Mouse (Mus musculus) forelimb bud, embryonic 11.5 days (tissue): Measurements from ENCODE around the gene Gls.

Source experiments
- DNase-seq: peaks from one replicate; pipeline ENCODE4 v3.0.0-alpha.2; 2012; ENCODE audit warnings: low read depth, low spot score

The Gls gene

DNA sequence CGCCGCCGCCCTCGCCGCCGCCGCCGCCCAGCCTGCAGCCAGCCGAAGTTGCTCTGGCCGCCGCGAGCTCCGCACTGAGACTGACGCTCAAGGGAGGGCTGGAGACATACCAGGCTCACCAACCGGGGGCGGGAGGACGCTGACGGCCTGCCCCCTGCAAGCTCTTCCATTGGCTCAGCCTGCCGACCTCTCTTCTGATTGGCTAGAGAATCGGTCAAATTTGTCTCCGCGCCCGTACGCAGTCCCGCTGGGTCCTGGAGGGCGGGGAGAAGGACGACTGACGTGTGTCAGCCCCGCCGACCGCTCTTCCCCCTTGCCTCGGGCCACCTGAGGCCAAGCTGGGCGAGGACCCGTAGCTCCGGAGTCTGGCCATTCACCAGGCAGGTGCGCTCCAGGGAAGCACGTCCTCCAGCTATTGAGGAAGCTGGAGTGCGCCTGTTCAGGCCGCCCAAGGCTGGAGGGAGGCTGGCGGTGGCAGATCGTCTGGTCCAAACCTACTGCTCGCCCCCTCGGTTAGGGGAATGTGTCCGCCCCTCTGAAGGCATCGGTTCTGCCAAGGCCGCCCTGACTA is at the start of gene Gls:
TSS of gene Gls (minus strand) at position 90 of the 571 bp plus-strand sequence.
- peak; percentile 97 for DNase-seq

DNA sequence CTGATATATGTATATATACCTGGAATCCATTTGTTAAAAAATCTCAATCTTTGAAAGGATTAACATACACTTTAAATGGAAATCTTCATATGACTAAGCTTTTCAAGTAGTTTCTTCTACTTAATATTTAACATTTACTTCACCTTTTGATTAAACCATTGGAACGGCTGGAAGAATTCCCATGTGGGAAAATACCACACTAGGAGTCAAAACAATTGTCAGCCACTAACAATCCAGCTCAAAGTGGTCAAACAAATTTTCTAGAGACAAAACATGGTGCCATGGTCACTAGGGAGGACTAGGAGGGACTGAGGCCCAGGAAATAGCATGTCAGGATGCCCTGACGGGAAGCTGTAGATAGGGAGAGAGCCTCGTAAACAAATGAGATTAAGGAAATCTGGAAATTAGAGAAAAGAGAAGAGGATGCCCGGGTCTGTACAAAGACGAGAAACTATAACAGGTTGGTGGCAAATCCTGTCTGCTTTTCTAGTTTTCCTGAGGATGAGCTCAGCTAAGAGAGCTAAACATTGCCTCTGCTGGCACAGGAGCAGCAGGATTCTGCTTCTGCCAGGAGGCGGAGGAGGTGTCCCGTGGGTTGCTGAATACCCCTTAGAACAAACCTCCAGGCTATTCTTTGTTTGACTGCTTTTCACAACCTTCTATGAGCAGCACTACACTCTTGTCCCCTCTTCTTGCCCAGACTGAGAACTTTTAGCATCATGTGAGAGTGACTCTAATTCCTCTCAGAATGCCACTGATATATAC is 47.0 kb upstream of the Gls start:
- DNase-seq, result no peak

DNA sequence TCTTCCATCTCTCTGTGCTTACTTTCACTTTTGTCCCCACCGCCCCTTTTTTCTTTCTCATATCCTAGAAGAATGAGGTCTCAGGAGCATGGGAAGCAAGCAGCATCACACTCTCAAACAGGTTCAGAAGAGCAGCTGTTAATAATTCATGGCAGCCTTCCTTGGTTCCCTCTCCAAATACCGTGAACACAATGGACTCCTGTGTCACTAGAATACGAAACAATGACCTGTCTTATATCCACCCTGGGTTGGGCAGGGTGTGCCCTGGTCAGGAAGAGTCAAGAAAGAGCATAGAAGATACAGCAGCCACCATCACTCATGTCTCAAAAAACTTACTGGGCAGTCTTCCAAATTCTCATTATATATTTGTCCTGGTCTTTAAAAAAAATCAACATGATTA is 46.3 kb upstream of the Gls start:
- DNase-seq, result no peak

DNA sequence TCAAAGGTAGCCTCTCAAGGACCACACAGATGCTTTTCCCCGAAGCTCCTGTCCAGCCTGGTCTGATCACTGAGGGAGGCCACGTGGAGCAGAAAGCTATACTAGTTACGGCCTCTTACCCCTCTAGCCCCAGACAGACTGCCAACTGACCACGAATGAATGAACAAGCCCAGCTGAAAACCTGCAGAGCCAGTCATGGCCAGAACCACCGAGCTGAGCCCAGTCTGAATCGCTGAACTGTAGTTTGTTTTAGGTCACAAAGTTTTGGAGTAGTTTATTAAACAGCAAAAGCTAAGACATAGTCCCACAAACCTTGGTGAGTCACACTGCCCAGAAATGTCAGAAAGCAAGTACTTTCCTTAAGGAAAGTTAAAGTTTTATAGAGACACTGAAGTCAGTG is 45.0 kb upstream of the Gls start:
- DNase-seq, result no peak

DNA sequence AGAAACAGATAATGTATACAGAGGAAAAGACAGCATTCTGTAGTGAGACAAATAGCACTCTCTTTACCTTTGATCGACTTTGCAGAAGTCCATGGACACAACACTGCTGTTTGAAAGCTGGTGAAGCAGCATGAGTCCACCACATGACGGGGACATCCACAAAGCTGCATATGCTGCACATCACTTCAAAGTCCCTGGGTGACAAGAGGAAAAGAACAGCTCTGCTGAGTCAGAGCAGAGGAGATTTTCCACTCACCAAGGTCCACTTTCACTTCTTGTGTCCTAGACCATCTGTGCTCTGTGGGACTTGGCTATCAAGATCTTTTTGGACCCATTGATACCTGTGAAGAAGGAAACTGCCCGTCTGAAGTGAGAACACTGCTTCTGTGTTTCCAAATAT is 41.2 kb upstream of the Gls start:
- DNase-seq, result no peak

DNA sequence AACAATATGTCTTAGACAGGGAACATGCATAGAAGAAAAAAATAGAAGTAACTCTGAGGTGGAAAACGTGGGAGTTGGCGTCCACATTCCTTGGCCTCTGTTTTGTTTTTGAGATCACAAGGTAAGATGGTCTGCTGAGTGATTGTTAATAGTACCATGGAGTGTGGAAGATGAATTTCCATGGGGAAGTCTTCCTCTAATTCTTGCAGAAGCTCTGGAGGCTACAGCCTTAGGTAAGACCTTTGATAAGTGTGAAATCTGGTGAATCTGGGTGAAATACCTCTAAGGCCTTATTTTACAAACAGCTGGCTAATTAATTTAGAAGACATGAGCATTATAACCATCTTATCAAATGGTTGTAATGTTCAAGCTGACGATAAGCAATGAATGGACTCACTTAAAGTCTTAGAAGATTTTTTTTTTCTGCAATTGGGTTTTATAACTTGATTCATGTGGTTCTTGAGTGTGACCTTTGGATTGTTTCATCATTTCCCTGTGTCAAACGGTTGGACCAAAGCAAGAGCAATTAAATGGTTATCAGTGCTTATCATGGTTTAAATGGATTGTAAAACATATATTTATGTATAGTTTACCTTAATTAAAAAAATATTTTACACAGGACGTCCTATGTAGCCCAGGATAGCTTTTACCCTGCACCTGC is 39.1 kb upstream of the Gls start:
- no peak for DNase-seq

DNA sequence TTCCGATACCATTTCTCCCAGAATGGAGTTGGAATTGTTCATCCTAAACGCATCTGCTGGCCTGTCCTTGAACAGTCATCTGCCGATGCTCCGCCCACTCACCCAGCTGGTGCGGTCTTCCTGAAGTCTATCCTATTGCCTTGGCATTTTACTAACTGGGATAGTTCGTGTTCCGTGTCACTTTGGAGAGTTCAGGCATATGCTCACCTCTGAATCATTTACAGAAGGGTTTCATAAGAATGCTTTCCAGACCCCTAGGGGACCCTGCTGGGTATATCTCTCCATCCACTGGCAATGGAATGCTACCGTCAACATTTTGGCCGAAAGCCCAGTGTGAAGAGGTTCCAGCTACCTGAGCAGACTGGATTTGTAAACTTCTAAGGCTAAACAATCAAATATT is 37.3 kb upstream of the Gls start:
- DNase-seq, result no peak

DNA sequence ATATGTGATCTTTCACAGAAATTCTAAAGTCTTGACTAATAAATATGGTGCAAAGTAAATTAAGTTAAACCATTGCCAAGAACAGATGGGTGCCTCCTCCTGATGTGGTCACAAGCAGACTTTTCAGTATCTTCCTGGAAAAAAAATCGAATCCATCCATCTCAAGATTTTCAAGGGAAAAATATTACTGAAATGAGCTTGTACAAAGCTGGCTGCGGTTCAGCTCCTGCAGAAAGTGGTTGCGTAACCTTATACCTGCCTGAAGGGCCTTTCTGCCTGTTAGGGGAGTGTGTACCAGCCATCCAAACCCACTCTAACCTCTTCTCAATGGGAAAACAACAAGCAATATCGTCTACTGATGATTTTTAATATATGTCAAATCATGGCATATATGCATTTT is 36.6 kb upstream of the Gls start:
- no peak for DNase-seq

DNA sequence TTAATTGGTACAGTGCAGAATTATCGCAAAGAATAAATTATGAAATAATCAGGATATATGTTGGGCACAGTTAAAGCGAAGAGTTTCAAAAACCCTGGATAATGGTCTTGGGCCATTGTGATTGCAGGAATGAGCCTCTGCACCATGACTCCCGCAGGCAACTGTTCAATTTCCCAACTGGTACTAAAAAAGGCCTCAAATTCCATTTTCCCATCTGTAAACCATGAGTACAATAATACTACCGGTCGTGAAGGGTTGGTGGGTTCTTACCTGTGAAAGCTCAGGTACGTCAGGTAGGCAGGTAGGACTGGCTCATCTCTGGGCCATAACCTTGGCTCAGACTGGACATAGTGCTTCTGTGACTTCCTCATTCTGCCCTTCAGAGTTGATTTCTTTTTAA is 35.0 kb upstream of the Gls start:
- no peak for DNase-seq

DNA sequence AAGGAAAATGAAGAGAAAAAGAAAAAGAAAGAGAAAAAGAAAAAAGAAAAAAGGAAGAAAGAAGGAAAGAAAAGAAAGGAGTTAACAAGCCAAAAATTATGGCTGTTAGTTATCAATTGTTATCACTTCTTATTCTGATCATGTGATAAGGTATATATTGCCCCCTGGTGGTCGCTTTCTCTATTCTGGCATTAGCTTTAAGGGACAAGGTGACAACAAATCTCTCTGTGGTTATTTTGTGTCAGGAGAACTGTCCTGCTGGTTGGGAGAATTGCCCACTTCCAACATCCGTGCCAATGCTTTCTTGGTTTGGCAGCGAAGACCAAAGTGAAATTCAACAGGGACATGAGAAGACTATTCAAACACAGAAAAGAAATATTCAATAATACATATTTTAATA is 34.6 kb upstream of the Gls start:
- DNase-seq, result peak; percentile 58

DNA sequence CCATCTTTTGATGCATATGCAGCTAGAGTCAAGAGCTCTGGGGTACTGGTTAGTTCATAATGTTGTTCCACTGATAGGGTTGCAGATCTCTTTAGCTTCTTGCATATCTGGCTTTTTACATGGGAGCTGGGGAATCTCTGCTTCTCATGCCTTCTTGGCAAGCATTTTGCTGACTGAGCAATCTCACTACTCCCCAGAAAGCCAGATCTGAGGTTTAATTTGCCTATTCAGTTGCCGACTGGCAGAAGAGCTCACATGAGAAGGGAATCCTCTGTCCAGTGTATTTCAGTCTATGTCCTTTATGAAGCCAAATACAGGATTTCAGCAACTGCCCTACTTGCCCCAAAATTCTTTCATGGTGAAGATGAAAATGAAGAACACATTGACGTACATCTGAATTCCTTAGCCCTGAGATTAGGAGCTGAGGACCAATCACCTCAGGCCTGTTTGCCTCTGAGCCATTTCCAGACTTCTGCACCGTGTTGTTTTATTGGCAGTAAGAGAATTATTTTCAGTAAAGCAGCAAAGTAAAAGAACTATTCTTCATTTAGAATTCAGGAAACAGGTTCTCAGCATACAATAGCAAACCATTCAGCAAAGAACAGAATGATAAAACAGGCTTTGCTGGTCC is 33.0 kb upstream of the Gls start:
- no peak for DNase-seq

DNA sequence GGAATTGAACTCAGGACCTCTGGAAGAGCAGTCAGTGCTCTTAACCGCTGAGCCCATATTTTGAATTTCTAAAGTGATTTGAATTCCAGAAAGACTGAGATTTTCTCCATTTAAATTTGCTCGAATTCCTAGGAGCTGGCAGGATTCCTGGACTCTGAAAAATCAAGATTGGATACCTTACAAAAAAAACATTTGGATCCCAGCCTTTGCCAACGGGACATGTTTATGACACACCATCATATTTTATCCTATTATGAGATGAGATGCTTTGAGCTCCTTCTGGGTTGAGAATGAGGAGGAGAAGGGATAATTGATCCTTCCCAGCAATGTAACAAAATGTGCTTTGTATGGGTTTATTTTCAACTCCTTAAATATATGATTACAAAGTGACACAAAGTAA is 31.3 kb upstream of the Gls start:
- no peak for DNase-seq

DNA sequence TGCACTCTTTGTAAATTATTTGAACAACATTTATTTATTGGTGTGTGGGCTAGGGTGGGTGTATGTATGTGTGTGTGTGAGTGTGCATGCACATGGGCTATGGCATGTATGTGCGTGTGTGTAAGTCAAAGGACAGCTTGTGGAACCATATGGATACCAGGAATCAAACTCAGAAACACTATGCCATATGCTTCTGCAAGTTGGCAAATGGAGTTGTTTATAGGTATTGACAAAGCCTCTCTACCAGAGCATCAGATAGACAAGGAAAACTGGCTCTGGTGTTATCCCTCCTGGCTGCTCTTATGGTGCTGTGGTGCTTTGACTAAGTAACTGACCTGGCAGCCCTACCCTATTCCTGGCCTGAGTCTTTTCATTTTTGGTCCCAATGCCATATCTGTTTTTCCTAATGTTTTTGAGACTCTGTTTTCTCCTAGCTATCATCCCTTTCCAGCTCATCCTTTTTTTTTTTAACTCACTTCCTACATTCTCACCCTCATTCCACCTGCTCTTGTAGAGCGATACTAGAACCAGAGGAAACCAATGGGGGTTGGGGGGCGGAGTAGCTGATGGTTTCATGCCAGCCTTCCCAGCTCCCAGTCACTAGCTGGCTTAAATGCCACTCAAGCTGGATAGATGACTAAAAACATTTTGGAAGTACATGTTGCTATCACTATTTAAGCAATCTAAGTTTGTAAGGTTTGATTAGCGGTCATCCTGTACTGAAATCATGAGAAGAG is 27.5 kb upstream of the Gls start:
- no peak for DNase-seq

DNA sequence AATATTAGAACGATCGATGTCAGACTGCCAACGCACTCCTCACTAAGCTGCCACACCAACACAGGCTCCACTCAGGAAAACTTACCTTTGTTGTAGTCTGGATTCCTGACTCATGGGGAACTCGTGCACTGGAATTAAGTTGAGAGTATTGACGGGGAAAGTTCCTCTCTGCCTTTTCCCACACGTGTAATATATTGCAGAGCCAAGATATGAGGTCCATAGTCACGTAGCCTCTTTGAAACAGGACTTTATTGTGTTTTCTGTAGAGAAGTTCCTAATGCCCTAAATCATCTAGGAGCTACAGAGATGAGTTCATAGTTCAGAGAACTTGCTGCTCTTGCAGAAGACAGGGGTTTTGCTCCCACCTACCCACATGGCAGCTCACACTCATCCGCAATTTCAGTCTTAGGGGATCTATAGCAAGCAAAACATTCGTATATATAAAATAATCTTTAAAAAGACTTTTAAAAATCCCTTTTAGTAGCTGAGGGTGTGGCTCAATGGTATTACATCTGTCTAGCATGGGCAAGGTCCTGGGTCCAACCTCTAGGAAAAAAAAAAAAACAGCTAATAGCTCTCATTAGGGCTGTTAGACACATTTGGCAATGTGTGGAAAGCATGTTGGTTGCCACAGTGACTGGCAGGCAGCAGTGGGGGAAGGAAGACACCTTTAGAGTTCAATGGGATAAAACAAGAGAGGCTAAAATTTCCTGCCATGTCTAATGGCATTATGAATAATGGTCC is 25.1 kb upstream of the Gls start:
- DNase-seq, result no peak

DNA sequence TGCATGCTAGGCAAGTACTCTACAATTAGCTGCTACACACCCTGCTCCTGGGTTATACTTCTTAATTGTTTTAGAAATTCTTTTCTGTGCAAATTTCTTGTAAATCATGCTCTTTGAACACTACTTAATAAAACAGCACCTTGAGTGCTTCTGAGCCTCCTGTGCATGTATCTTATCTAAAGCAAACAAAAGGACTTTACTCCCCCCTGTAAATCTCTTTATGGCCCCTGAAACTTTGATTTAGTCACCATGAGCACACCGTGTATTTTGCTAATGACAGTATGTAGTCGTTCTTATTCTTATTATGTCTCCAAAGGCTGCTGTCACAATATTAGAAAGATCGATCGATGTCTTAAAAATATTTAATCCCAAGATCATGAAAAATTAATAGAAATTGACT is 23.9 kb upstream of the Gls start:
- DNase-seq, result no peak

DNA sequence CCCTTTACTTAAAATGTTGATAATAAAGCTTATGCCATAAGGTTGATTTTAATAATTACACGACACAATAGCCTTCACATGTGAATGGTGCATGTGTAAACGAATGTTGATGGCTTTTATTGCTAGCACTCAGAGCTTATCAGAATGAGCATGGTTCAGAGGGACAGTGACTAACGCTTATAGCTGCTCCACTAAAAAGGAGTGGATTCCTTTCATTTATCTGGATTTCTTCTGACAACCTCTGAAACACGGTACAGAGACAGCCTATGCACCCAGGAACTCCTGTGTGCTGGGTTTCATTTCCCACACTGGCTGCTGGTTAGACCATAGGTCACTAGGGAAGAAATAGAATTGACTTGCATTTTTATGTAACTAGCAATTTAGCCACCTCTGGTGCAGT is 23.2 kb upstream of the Gls start:
- DNase-seq, result no peak

DNA sequence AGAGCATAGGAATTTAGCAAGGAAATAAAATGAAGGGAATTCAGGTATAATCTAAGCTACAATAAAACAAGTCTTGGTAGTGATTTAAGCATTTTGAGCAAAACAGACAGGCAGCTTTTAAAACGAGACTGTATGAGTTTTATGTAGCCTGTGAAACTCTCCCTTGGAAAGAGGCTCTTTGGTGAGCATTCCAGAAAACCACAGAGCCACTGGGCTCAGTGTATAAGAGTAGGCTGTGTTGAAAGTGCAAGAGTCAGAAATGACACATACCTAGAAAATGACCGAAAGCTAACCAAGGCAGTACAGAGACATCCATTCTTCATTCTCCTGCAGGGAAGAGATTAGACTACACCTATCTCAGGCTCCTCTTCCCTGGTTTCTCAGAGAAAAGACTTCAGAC is 21.4 kb upstream of the Gls start:
- DNase-seq, result no peak

DNA sequence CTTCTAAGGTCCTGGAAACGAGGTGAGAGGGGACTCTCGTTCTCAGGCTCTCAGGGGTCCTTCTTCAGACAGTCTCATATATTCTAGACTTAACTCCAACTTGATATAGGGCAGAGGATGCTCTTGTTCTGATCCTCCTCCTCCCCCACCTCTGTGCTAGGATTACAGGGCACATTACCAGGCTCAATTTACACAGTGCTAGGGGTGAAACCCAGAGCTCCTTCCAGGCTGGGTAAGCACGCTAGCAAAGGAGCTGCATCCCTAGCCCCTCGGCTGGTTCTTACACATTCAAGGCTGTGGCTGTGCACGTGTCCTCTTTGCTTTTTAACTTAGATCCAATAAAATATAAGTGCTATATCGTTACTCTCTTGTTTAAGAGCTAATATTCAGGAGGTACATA is 20.4 kb upstream of the Gls start:
- no peak for DNase-seq

DNA sequence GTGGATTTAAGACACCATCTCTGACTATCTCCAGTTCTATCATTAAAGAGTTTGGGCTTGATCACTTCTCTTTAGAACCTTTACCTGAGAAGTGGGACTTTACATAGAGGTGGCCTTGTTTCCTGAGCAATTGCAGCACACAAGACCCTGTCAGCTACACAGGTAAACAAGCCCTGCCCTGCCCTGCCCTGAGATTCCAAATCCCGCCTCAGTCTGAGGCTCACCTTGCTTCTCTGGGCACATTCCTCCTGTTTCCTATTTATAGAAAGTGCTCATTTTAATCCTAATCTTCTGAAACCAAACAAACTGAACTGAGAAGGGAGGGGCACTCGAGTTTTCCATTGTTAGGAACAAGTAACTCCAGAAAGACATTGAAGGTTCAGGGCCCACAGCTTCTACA is 19.4 kb upstream of the Gls start:
- DNase-seq, result no peak

DNA sequence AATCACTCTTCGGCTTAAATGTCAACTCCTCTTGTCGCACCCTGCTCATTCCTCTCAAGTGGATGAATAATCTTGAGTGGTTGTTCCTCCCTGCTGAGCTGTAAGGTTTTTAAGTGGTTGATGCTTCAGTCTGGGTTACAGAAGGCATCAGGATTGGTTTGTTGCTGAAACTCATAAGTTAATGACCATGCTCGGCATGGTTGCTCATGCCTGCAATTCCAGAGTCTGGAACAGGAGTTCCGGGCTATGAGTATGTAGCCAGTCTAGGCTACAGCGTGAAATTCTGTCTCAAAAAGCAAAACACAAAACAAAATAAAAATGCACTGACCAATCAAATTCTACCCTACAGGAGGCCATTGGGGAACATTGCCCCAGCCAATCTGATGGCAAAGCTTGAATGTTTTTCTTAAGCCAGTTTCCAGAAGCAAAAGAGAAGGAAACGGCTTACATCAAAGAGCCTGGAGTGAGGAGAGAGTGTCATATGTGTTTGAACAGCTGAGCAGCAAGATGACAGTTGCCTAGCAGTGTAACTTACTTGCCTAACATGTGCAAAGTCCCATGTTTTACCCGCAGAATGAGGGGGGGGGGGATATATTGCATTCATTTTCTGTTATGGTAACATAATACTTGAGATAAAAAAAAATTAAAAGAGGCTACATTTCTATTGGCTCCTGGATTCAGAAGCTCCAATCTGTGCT is 18.2 kb upstream of the Gls start:
- no peak for DNase-seq
